Mouse (Mus musculus) adrenal gland (tissue): ENCODE measurements around the gene Tepp.

Source experiments
- intact Hi-C: fragments of 180-260 bp; cut with DNase I; formaldehyde crosslinking; loops from one replicate; pipeline ENCODE4 v1.15.1; 2025

Gene Tepp

GRCm38 (mm10) chr8:95330367-95330766 lies 20.0 kb downstream of the Tepp start:
- intact Hi-C loops, result loop anchor here (2.0 kb wide), 1 partner anchor 76 kb away; no protein-coding TSS in a partner anchor

GRCm38 (mm10) chr8:95331156-95331719 lies 20.9 kb downstream of the Tepp start:
- intact Hi-C loops, result loop anchor here (2.0 kb wide), 1 partner anchor 76 kb away; no protein-coding TSS in a partner anchor

DNA sequence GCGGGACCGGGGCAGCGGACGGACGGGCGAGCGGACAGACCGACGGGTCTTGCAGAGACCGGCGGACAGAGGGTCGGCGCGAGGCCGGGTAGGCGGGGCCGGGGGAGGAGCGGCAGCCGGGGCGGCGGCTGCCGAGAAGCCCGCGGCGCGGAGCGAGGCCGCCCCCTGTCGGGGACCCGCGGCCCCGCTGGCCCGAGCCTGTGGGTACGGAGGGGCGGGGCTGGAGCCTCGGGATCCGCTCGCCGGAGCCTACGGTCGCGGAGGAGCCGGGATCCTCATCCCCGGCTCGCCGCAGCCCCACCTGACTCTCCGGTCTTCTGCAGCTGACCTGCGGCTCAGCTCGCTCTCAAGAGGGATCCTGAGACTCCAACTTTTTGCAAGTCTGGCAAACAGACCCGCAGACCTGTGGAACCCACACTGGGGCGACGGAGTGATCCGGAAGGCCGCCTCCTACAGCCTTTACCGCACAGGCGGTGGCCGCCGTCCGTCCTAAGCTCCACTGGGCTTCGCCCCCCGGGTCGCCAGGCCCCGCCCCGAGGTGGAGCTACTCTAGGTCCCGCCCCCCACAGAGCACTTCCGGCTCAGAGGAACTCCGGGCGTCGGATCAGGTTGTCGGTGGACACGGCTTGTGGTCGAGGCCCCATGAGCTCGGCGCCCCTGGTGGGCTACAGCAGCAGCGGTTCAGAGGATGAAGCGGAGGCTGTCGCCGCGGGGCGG lies 21.5 kb downstream of the Tepp start, which contains the start of the genes Zfp319 and Usb1:
TSS of gene Zfp319 (minus strand) at position 231 of the 717 bp plus-strand sequence.
TSS of gene Usb1 (plus strand) at position 565 of the 717 bp plus-strand sequence.
- intact Hi-C loops, result loop anchor here (2.0 kb wide), 1 partner anchor 77 kb away; no protein-coding TSS in a partner anchor

DNA sequence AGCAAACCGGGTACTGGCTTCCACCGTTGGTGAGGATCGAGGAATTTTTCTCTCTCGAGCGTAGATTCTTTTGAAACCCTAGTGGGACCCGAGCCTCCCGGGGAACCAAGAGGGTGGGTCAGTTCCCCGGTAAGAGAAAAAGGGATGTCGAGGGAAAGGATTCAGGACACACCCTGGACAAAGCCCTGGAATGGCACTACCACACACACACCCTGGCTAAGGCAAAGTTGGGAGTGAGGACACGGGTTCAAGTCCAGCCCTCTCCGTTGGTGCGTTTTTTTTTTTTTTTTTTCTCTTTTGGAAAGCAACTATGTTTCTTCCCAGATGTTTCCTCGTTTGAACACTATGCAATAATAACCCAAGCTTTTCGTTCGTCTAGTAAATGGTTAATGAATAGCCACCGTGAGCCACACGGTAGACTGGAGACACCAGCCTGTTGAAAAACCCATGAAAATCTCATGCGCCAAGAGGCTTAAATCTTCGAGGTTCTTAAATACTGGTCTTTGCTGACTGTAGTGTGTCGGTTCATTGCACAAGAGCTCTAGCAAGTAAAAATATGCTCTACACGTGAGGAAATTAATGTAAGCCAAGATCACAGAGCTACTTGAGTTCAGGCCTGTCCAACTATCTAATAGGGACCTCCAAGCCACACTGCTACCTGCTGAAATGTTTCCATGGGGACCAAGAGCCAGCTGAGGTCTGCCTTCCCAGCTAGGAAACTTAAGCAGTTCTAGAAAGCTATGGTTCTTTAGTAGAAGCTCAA lies 22.3 kb downstream of the Tepp start:
- intact Hi-C loops, result no loop called here

DNA sequence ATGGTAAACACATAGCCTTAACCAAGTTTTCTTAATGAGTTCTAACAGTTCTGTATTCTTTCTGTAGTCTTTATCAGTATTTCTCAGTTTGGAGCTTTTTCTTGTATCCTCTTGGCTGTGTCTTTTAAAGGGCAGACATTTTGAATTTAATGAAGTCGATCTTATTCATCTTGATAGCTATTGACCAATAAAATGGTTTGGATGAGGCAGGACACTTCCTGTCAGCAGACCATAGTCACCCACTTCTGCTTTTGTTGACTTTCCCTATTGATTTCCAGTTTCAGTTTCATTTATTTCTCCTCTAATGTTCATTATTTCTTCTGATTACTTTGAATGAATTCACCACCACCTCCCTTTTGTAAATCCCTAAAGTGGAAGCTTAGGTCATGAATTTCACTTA lies 25.3 kb downstream of the Tepp start:
- intact Hi-C loops, result no loop called here

DNA sequence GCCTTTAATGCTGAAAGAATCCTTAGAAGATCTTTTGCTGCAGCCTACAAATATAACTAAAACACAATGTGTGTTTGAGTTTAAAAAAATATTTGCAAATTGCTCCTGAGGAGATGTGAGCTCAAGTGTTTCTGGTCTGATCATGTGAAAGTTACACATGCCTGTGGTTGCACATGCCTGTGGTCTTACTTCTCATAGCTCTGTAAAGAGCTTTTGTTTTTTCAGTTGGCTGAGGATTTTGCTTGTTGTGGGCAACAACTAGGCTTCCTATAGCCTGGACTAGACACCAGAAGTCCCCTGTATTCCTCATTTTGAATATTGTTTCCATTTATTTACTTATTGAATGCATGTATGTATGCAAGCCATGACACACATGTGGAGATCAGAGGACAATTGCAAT lies 26.0 kb downstream of the Tepp start:
- intact Hi-C loops, result no loop called here

DNA sequence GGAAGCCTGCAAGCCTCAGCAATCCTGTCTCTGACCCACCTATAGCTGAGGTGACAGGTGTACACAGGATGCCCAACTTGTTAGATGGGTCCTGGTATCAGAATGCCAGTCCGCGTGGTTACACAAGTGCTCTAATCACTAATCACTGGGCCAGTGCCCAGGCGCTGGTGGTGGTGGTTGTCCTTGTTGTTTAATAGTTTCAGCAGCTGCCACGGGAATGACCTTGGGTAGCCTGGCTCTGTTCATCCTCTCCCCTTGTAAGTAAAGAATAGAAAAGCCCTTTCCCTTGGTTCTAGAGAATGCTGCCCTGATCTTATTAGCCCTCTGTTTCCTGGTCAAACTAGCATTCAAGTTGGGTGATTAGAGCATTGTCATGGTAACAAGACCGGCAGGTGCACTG lies 31.4 kb downstream of the Tepp start:
- intact Hi-C loops, result no loop called here

GRCm38 (mm10) chr8:95344668-95345067 lies 34.3 kb downstream of the Tepp start:
- intact Hi-C loops, result loop anchor here (5.0 kb wide), 1 partner anchor 83 kb away; no protein-coding TSS in a partner anchor

GRCm38 (mm10) chr8:95346643-95347545 lies 36.5 kb downstream of the Tepp start:
- intact Hi-C loops, result loop anchor here (5.0 kb wide), 1 partner anchor 80 kb away; no protein-coding TSS in a partner anchor

GRCm38 (mm10) chr8:95348356-95348755 lies 38.0 kb downstream of the Tepp start:
- intact Hi-C loops, result loop anchor here (2.0 to 5.0 kb wide), 2 partner anchors 26 to 79 kb away; no protein-coding TSS in a partner anchor

GRCm38 (mm10) chr8:95348811-95349630 lies 38.7 kb downstream of the Tepp start:
- intact Hi-C loops, result loop anchor here (2.0 to 5.0 kb wide), 2 partner anchors 26 to 78 kb away; no protein-coding TSS in a partner anchor

DNA sequence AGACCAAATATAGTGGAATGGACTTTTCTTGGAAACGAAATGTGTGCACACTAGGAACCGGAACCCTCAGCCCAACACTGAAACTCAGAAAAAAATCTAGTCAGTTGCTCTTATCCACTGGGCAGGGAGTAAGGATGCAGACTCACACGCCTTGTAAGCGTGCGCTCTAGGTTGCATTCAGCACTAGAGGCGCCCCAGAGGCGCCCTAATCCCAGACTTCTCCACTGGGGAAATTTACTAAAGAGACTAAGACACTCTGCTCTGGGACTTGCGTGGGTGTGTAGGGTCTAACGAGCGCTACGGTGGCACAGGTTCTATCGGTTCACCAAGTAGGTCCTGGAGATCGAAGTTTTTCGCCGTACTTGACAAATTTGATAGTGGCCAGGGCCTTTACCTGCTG lies 41.1 kb downstream of the Tepp start:
- intact Hi-C loops, result loop anchor here (10.0 kb wide), 1 partner anchor 343 kb away; no protein-coding TSS in a partner anchor

- intact Hi-C loops, result loop anchor here (10.0 kb wide), 1 partner anchor 342 kb away; no protein-coding TSS in a partner anchor
These were observed 41.9 kb downstream of the Tepp start, which contains the start of gene Mmp15 for GRCm38 (mm10) chr8:95352151-95352870. Gene Mmp15, plus strand, starts transcription at chr8:95352268.

DNA sequence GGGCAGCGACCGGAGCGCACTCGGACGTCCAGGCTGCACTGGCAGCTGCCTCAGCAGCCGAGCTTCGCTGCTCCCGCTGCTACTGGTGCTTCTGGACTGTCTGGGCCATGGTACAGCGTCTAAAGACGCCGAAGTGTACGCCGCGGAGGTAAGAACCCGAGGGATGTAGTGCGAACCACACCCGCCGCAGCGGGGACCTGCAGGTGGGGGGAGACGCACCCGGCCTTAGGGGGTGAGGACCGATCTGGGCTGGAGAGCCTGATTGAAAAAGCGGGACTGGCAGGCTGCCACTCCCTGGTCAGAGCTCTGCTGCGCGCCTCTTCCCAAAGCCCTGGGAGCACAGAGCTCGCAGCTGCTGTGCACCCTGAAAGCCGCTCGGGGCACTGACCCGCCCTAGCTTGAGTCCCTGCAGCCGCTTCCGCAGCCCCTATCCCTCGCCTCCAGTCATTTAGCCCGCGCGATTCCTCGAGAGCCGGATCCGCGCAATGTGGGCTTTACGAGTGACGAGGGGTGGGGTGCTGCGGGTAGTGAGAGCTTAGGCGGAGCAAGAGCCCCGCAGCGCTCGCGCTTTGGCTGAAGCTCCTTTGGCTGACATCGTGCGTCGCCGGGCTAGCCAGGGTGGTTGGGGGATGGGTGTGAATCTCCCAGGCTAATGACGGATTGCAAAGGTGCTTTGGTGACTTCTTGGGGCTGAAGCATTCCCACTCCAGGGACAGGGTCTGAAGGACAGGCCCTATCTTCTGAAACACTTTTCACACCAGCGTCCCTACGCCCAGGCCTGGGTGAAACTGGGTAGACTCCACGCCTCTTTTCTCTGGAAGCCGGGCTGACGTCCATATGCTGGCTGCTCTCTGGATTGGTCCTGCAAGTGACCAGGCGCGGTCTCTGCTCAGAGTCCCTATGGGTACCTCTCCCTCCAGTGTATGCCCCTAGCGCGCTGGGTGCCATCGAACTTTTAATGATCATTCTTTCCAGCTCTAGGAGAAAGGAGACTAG lies 42.8 kb downstream of the Tepp start:
- intact Hi-C loops, result loop anchor here (10.0 kb wide), 1 partner anchor 342 kb away; no protein-coding TSS in a partner anchor

DNA sequence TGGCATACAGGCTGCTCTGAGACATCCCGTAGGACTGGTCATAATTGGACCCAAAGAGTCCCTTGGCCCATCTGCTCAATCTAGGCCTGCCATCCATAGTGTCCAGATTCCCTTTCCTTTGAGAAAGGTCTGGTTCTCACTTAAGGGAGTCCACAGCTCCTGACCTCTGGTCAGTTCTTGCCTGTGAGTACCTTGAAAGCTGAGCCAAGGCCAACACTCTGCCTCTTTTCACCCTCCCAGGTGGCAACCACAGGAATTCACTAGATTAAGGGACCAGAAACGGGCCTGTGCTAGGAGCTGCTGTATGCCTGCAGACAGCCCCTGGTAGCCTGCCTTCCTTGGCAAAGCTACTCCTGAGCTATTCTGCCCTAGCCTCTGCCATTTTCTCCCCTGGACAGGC lies 44.2 kb downstream of the Tepp start:
- intact Hi-C loops, result loop anchor here (10.0 kb wide), 1 partner anchor 340 kb away; no protein-coding TSS in a partner anchor

- intact Hi-C loops, result loop anchor here (10.0 kb wide), 1 partner anchor 336 kb away; no protein-coding TSS in a partner anchor
These were observed 48.4 kb downstream of the Tepp start for GRCm38 (mm10) chr8:95358550-95359411.
